Mouse (Mus musculus) gastrocnemius, adult 2 months (tissue): ENCODE measurements at regions not wholly inside any gene's neighbourhood (a gene's known extent, or its start where the extent isn't known, plus 50 kb on each side); places are given as distances from the start of the nearest gene placed in this dataset.

ENCODE experiments used
- DNase-seq: peaks from one replicate; pipeline ENCODE4 v3.0.0; 2022
- H3K27ac ChIP-seq: fragments of 200-600 bp; 2 replicates; pipeline ENCODE4 v1.8.1; 2022; ENCODE audit warnings: mild to moderate bottlenecking
- H3K4me3 ChIP-seq: fragments of 200-600 bp; 2 replicates; pipeline ENCODE4 v1.8.1; 2022; ENCODE audit warnings: mild to moderate bottlenecking, moderate library complexity
- CTCF ChIP-seq: fragments of 200-600 bp; IDR thresholded peaks from 2 replicates; pipeline ENCODE4 v1.8.1; 2022; ENCODE audit warnings: antibody characterized with exemption, mild to moderate bottlenecking, moderate library complexity
- intact Hi-C: fragments of 180-260 bp; cut with DNase I; formaldehyde crosslinking; loops from one replicate; pipeline ENCODE4 v1.15.1; 2025

DNA sequence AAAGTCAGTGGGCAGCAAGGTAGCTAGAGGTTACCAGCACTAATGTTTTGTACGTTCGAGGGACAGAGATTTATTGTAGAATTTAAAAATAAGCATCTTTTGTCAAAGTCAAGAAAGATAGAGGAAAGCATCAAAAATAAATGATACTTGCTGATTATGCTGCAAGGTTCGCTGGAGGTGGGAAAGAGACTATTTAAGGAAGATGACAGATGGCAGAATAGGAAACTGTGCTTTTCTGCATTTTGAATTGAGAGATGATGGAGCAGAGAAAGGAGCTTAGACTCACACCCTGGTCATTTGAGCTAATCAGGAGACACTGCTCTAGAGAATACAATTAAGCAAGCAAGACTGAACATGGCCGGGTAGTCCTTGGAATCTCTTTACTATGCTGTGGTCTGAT lies 275.1 kb upstream of the 2610001J05Rik start:
- no peak for TF ChIP-seq CTCF
- intact Hi-C loops: no loop called here
- DNase-seq: no peak
- Histone ChIP-seq H3K4me3 (no peak overlapping the region), H3K27ac (no peak overlapping the region)

DNA sequence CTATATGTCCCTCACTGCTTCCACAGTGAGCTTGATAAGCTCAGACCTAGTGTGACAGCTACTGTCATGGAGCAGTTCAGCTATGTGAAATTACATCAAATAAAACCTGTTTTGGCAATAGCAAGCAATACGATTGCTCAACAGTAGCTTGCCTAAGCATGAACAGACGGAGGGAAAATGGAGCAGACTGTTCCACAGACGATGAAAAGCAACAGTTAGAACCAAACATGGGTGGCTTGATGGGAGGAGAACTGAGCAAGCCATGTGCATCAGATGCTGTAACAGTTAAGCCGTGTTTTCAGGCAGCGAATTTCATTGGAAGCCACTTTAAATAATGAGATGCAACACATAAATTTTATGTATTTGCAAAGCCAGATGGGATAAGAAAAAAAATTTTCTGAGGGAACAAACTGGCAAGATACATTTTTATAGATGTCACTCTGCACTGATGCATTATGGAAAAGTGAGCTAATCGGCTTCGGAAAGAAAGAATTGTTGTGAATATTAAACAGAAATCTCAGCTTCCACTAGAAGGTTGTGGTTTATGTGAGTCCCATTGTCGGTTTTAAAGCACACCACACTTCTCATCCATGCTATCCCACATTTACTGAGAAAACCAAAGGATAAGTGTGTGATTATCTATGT lies 270.9 kb upstream of the 2610001J05Rik start:
- no peak overlapping the region for H3K27ac ChIP-seq
- intact Hi-C loops: no loop called here
- H3K4me3 ChIP-seq: no peak overlapping the region
- no peak for TF ChIP-seq CTCF
- DNase-seq: no peak

DNA sequence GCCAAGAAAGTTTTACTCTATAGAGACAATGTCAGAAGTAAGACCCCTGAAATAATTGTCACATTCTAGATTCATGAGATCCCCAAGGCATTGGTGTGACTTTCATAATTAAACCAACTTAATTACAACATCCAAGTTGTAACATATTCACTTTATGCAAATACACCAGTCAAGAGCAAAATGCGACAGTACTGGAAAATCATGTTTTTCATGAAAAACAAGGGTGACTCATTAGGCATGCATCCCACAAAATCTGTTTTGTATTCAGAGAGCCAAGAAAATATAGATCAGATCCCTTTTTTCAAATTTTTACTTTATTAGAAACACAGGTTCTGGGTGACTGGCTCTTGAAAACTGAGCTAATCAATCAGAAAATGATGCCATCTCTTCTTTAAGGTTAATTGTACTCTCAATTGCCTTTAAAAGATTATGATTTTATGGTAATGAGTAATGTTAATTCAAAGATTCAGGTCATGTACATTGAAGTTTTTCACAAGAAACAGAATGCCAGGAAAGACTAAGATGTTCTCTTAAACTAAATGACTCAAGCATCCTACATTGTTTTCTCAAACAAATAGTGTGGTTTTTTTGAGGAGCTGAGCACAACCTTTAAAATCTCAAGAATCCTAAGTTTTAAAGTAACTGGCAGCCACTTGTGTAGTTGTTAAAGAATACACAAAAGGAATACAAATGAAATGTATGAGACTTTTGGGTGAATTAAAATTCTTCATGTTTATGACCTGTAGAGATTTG lies 259.2 kb upstream of the 2610001J05Rik start:
- H3K27ac ChIP-seq: no peak overlapping the region
- no peak for TF ChIP-seq CTCF
- no peak for DNase-seq
- H3K4me3 ChIP-seq: no peak overlapping the region
- intact Hi-C loops: no loop called here

DNA sequence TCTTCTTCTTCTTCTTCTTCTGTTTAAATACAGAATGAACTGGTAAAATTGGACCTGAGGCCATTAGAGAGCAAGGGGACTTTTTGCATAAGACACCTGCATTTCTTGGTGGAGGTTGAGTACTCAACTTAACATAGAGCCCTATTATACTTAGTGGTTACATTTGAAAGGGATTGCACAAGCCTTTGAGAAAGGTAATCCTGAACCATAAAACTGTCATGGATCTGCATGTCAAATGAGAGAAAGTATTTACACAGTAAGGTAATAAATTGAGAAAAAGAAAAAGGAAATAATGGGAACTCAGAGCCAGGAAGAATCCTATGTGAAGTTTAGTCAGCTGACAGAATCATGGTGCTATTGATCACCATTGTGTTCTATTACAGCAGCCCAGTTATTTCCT lies 258.1 kb upstream of the 2610001J05Rik start:
- intact Hi-C loops: no loop called here
- Histone ChIP-seq H3K27ac (no peak overlapping the region), H3K4me3 (no peak overlapping the region)
- DNase-seq: no peak
- TF ChIP-seq CTCF: no peak

DNA sequence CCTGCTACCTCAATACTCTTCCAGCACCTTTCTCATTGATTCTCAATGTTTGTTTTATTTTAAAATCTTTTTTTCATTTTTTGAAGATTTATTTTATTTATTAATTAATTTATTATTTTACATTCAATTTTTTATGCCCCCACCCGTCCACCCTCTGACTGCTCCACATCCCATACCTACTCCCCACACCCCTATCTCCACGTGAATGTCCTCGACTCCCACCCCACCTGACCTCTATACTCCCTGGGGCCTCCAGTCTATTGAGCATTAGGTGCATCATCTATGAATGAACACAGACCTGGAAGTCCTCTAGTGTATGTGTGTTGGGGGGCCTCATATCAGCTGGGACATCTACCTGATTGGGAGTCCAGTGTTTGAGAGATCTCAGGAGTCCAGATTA lies 251.0 kb upstream of the 2610001J05Rik start:
- Histone ChIP-seq H3K4me3 (no peak overlapping the region), H3K27ac (no peak overlapping the region)
- no peak for DNase-seq
- intact Hi-C loops: no loop called here
- TF ChIP-seq CTCF: no peak

DNA sequence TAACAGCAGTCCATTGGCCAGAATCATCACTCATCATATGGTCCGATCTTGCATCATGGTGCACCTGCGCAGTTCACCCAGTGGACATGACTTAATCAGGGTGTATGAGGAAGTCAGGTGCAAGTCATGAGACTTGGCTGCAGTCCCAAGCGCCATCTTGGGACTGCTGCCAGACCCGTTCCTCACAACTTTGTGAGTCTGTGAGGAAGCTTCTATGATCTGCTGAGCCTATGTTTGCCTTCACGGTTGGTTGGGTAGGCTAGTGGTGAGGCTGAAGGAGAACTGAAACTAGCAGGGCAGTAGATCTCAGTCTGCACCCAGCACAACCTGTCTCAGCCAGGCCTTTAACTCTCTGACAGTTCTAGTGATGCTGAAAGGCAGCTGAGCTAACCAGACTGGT lies 250.2 kb upstream of the 2610001J05Rik start:
- no peak overlapping the region for H3K27ac ChIP-seq

DNA sequence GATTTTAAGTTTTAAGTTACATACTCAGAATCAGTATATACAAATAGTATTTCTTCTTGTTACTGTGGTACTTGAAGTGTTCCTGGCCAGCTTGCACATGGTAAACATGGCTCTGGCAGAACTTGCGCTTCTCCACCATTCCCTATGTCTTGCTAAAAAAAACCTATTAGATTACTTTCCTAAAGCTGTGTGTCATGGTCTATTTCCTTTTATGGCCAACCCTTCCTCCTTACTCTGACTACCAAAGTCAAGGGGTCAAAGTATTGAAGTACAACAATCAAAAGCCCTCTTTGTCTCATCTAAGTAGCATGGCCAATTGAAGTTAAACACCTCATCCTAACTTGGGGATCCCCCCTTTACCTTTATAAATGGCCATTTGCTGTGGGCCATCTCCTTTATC lies 223.6 kb upstream of the 2610001J05Rik start:
- no peak for TF ChIP-seq CTCF
- H3K27ac ChIP-seq: no peak overlapping the region
- DNase-seq: no peak
- intact Hi-C loops: no loop called here
- H3K4me3 ChIP-seq: no peak overlapping the region

More for the DNA sequence above, 250.2 kb upstream of the 2610001J05Rik start:
- DNase-seq: no peak
- TF ChIP-seq CTCF: no peak
- intact Hi-C loops: no loop called here
- no peak overlapping the region for H3K4me3 ChIP-seq

DNA sequence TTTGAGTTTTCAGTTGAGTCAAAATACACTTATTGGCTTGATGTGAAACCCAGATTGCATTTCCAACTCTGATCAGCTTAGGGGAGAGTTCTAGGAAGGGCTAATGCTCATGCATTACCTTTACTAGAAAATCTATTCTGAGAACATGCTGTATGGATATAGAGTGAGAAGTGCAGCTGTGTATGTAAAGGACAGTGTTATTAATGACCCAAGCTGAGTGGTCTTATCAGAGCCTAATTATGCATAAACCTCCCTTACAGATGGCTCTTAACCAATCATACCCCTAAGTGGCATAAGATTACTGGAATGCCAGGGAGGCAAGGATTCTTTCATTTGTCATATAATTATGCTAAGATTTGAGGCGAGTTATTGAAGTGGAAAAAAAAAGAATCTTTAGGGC lies 210.6 kb upstream of the 2610001J05Rik start:
- no peak overlapping the region for H3K4me3 ChIP-seq
- no peak overlapping the region for H3K27ac ChIP-seq
- TF ChIP-seq CTCF: no peak
- no peak for DNase-seq
- intact Hi-C loops: no loop called here

DNA sequence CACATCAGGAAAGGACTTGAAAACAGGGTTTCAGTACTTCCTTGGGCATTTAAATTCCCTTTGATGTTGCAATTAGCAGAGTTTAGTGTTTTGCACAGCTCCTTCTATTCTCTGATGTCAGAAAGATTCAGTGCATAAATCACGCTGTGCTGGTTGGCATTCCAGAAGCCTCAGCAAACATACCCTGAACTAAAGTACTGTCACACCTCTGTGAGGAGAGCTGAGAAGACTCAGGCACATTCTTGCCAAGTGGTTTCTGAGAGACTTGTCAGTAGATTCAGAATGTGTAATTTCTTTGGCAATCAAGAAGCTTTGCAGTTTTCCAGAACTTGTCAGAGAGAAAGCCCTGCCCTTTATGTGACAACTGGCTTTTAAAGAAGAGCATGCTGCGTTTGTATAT lies 192.4 kb upstream of the 2610001J05Rik start:
- Histone ChIP-seq H3K4me3 (no peak overlapping the region), H3K27ac (no peak overlapping the region)
- intact Hi-C loops: no loop called here
- TF ChIP-seq CTCF: no peak
- no peak for DNase-seq

DNA sequence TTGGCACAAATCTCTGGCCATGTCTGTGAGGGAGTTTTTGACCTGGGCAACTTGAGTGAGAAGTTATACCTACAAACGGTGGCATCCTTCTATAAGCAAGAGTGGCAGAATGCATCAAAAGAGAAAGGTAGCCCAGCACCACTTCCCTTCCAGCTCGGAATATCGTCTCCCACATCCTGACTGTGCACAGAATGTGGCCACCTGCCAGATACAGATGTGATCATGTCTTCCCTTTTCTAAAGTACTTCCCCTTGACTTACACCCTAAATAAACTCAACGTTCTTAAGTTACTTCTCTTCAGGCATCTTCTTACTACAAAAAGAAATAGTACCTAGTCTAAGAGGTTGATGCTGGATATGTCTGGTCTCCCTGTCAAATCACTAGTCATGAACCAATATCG lies 175.2 kb upstream of the 2610001J05Rik start:
- no peak for DNase-seq
- Histone ChIP-seq H3K4me3 (no peak overlapping the region), H3K27ac (no peak overlapping the region)
- no peak for TF ChIP-seq CTCF
- intact Hi-C loops: no loop called here

DNA sequence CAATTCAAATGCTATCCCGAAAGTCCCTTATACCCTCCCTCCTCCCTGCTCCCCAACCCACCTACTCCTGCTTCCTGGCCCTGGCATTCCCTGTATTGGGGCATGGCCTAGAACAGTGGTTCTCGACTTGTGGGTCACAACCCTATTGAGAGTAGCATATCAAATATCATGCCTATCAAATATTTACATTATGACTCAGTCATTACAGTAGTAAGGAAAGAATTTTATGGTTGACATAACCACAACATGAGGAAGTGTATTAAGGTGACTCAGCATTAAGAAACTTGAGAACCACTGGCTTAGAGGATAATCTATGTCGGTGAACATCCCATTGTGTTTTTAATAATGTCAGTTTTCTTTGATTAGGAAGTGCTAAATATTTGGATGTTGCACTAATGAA lies 173.3 kb upstream of the 2610001J05Rik start:
- intact Hi-C loops: no loop called here
- Histone ChIP-seq H3K4me3 (no peak overlapping the region), H3K27ac (no peak overlapping the region)
- no peak for TF ChIP-seq CTCF
- no peak for DNase-seq

DNA sequence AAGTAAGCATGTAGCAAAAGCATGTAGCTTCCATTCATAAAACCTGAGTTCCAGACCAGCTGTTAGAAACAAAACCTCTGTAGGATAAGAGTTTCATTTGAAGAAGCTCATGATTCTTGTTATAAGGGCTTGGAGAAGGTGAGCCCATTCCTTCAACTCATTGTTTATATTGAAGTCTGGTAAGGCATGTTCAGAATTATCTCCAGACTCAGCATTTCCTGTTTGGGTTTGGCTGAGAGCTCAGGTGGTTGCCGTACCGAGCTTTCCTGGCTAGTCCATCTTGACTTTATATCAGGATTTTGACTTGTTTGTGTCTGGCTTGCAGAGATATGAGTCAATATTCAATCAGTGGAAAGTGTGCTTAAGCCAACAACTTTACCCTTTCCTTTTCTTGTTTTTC lies 154.6 kb upstream of the 2610001J05Rik start:
- no peak overlapping the region for H3K27ac ChIP-seq
- no peak for DNase-seq
- intact Hi-C loops: no loop called here
- H3K4me3 ChIP-seq: no peak overlapping the region
- TF ChIP-seq CTCF: no peak

DNA sequence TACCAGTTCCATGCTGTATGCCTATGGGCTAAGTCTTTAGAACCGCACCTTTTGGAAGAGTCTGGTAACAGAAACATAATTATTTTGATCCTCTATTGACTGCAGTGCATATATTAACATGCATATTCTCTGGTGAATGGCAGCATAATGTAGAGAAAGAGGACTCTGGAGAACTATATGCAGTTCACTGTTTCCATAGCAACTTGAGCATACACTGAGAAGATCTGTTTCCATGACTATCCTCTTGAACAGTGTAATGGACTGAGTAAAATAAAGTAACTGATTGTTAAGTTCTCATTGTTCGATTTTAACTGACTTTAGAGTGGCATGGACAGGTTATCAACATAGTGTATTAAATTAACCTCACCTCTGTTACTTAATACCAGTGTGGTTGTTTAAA lies 147.6 kb upstream of the 2610001J05Rik start:
- no peak overlapping the region for H3K4me3 ChIP-seq
- TF ChIP-seq CTCF: no peak
- no peak overlapping the region for H3K27ac ChIP-seq
- intact Hi-C loops: no loop called here
- DNase-seq: no peak
